Mouse (Mus musculus) olfactory bulb, adult 2 months (tissue): Measurements from ENCODE around the gene Pla1a.

Experiments
- CTCF ChIP-seq: fragments of 200-500 bp; IDR thresholded peaks from 2 replicates; pipeline ENCODE4 v1.5.1; 2012; ENCODE audit warnings: low read depth, mild to moderate bottlenecking, low read length, moderate library complexity; ENCODE audit not compliant: insufficient read depth
- POLR2A ChIP-seq: fragments of 200-500 bp; IDR thresholded peaks from 2 replicates; pipeline ENCODE4 v1.6.1; 2012; ENCODE audit warnings: mild to moderate bottlenecking, low read depth, low read length, moderate library complexity; ENCODE audit not compliant: insufficient read depth

DNA sequence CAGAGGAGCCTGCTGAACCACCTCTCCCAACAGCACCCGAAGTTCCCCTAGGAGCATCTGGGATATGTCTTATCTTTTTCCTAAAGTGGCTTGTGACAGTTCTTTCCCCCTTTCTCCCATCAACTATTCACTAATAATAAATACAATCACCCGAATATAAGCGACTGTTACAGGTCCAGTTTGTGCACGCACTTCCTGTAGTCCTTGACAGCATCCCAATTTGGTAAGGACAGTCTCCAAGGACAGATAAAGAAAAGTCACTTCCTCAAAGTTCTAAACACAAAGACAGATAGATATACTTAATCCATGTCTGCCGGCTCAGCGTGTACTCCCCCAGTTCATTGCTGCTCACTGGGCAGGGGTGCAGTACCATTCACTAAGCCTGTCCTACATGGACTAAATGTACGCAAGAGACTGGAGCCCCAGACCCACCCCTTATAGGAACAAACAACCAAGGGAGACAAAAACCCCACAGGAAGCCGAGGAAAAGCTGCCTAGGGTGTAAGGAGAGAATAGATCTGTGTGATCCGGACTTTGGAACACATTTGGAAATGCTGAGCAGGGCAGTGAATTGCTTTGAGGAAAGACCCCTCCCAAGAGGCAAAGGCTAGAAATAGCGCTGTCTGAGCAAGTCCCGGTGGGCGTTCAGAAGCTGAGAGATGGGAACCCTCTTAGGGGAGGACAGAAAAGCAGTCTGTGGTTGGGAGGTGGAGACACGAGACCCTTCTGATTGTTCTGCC is 1.3 kb downstream of the Pla1a start:
- TF ChIP-seq POLR2A: no peak
- TF ChIP-seq CTCF: no peak
